23 mouse cellular contexts compared by ENCODE assay signal in genomic region chr16:51543769-51544168, GRCm38 (mm10).
DNase-seq lines count a peak whose midpoint lies in the region; ATAC-seq and TF ChIP-seq lines count a peak whose summit lies in the region.
"Had no signal": no experiment of that assay in that cellular context is flagged by ENCODE, and none has a peak within 500 bp of the region (broad histone marks: within the 10 kb centered on the region; RNA-seq: fewer than 3 reads in every experiment).

No protein-coding gene starts in this region.

- TF ChIP-seq CTCF in kidney, adult 2 months (conservative IDR thresholded peaks at IDR 0.05; ENCODE audit: insufficient read depth, insufficient read length, low read depth, low read length): no peak
- no peak for TF ChIP-seq CTCF in thymus, adult 2 months (IDR thresholded peaks at IDR 0.05; ENCODE audit: borderline replicate concordance, control insufficient read depth, extremely low read depth, insufficient read depth, low read length, poor library complexity)

- peaks cover 5% of the 10 kb centered on the region; the same call in 1 of the 2 replicates for H3K4me1 ChIP-seq in kidney, adult 2 months (ENCODE audit: control insufficient read depth, insufficient read depth, low read length)
- no peaks in the 10 kb centered on the region for H3K4me1 ChIP-seq in midbrain, embryonic 11.5 days (ENCODE audit: control insufficient read depth, insufficient read depth, low read length)
- H3K4me1 ChIP-seq in midbrain, embryonic 13.5 days (replicated peaks): no peaks in the 10 kb centered on the region
- no peaks in the 10 kb centered on the region for H3K4me1 ChIP-seq in thymus, adult 2 months (replicated peaks; ENCODE audit: control insufficient read depth, insufficient read depth, low read length)
- H3K4me1 ChIP-seq: forebrain, embryonic 10.5 days; forebrain, embryonic 13.5 days; hindbrain, embryonic 12.5 days had no signal

- DNase-seq in kidney, adult 2 months: peak; percentile 47
- DNase-seq in kidney, postnatal 10 days: no peak
- peak; percentile 28 for DNase-seq in midbrain, embryonic 11.5 days (ENCODE audit: low spot score, missing footprints)
- peak; percentile 10 for DNase-seq in kidney, postnatal 14 days
- DNase-seq in thymus, adult 2 months: no peak
- DNase-seq: adrenal gland, postnatal 10 days; adrenal gland, postnatal 36 days; B cell, adult 2 months; cerebellum, adult 18-20 months; cerebellum, adult 9-10 months; cerebellum, postnatal 14 days; gastrocnemius, postnatal 10 days; heart, adult 11 months had no signal

- H3K27ac ChIP-seq in kidney, adult 2 months (ENCODE audit: insufficient read depth, low read depth, low read length): peak overlapping the region; percentile 89
- no peak overlapping the region for H3K27ac ChIP-seq in midbrain, embryonic 11.5 days (ENCODE audit: low read depth, low read length)
- H3K27ac ChIP-seq in midbrain, embryonic 13.5 days: no peak overlapping the region
- H3K27ac ChIP-seq in thymus, adult 2 months (ENCODE audit: control insufficient read depth, insufficient read depth, low read length): no peak overlapping the region
- H3K27ac ChIP-seq: forebrain, embryonic 10.5 days; forebrain, embryonic 13.5 days; hindbrain, embryonic 12.5 days had no signal

- H3K4me2 ChIP-seq in midbrain, embryonic 11.5 days: no peak overlapping the region
- H3K4me2 ChIP-seq in midbrain, embryonic 13.5 days (replicated peaks): no peak overlapping the region
- H3K4me2 ChIP-seq: forebrain, embryonic 13.5 days; heart, embryonic 11.5 days; hindbrain, embryonic 12.5 days had no signal

- H3K9ac ChIP-seq in midbrain, embryonic 11.5 days (ENCODE audit: low read length): no peak overlapping the region
- no peak overlapping the region for H3K9ac ChIP-seq in midbrain, embryonic 13.5 days (replicated peaks)
- H3K9ac ChIP-seq: forebrain, embryonic 13.5 days; hindbrain, embryonic 12.5 days had no signal

- H3K27me3 ChIP-seq in kidney, adult 2 months (replicated peaks; ENCODE audit: control insufficient read depth, insufficient read depth, low read length): no peaks in the 10 kb centered on the region
- H3K27me3 ChIP-seq in midbrain, embryonic 11.5 days (ENCODE audit: control insufficient read depth, insufficient read depth, low read length): no peaks in the 10 kb centered on the region
- H3K27me3 ChIP-seq in midbrain, embryonic 13.5 days: no peaks in the 10 kb centered on the region
- H3K27me3 ChIP-seq in thymus, adult 2 months (ENCODE audit: control insufficient read depth, insufficient read depth, low read length): no peaks in the 10 kb centered on the region
- H3K27me3 ChIP-seq: CH12.LX; forebrain, embryonic 13.5 days; hindbrain, embryonic 12.5 days; Patski had no signal

- ATAC-seq in midbrain, embryonic 11.5 days (ENCODE audit: low FRiP score): no peak
- no peak for ATAC-seq in midbrain, embryonic 13.5 days
- ATAC-seq: forebrain, embryonic 13.5 days; forebrain, embryonic 16.5 days; hindbrain, embryonic 16.5 days; Patski had no signal

- no peak overlapping the region for H3K4me3 ChIP-seq in kidney, adult 2 months (ENCODE audit: insufficient read depth, low read depth, low read length)
- no peak overlapping the region for H3K4me3 ChIP-seq in midbrain, embryonic 11.5 days (ENCODE audit: low read depth, low read length)
- no peak overlapping the region for H3K4me3 ChIP-seq in midbrain, embryonic 13.5 days (replicated peaks)
- no peak overlapping the region for H3K4me3 ChIP-seq in thymus, adult 2 months (ENCODE audit: control insufficient read depth, insufficient read depth, low read length)
- H3K4me3 ChIP-seq: forebrain, embryonic 10.5 days; forebrain, embryonic 13.5 days; hindbrain, embryonic 12.5 days had no signal

- no peak for TF ChIP-seq POLR2A in kidney, adult 2 months (IDR thresholded peaks at IDR 0.05; ENCODE audit: low read depth, low read length)
- TF ChIP-seq POLR2A in thymus, adult 2 months (IDR thresholded peaks at IDR 0.05; ENCODE audit: control insufficient read depth, extremely low read depth, insufficient read depth, low read length, poor library complexity): no peak

- H3K9me3 ChIP-seq in midbrain, embryonic 11.5 days (ENCODE audit: control insufficient read depth, low read length): no peaks in the 10 kb centered on the region
- H3K9me3 ChIP-seq in midbrain, embryonic 13.5 days: no peaks in the 10 kb centered on the region
- H3K9me3 ChIP-seq: forebrain, embryonic 10.5 days; forebrain, embryonic 13.5 days; G1E; hindbrain, embryonic 12.5 days had no signal

- no peaks in the 10 kb centered on the region for H3K36me3 ChIP-seq in kidney, adult 2 months (ENCODE audit: control insufficient read depth, insufficient read depth, low read length)
- no peaks in the 10 kb centered on the region for H3K36me3 ChIP-seq in midbrain, embryonic 11.5 days (ENCODE audit: control insufficient read depth, insufficient read depth, low read length)
- no peaks in the 10 kb centered on the region for H3K36me3 ChIP-seq in midbrain, embryonic 13.5 days
- H3K36me3 ChIP-seq in thymus, adult 2 months (ENCODE audit: control insufficient read depth, insufficient read depth, low read length): no peaks in the 10 kb centered on the region
- H3K36me3 ChIP-seq: forebrain, embryonic 10.5 days; G1E; hindbrain, embryonic 12.5 days had no signal

- 35% methylated on average over 4 of the region's 4 CpGs for WGBS in kidney, adult 2 months
- 90% methylated on average over 4 of the region's 4 CpGs for WGBS in midbrain, embryonic 11.5 days
- 87% methylated on average over 4 of the region's 4 CpGs for WGBS in midbrain, embryonic 13.5 days
- 96% methylated on average over 4 of the region's 4 CpGs for WGBS in thymus, adult 2 months

Comparison
In these comparisons a context has a peak if more than half of its experiments do, and no peak if none do; other contexts are left out.
1. DNase-seq: peak in kidney, adult 2 months (single experiment), midbrain, embryonic 11.5 days (single experiment) and kidney, postnatal 14 days (single experiment); none in kidney, postnatal 10 days (single experiment) and thymus, adult 2 months (single experiment).